Comparison of ENCODE assay signal across 8 mouse cellular contexts in the genomic region with DNA sequence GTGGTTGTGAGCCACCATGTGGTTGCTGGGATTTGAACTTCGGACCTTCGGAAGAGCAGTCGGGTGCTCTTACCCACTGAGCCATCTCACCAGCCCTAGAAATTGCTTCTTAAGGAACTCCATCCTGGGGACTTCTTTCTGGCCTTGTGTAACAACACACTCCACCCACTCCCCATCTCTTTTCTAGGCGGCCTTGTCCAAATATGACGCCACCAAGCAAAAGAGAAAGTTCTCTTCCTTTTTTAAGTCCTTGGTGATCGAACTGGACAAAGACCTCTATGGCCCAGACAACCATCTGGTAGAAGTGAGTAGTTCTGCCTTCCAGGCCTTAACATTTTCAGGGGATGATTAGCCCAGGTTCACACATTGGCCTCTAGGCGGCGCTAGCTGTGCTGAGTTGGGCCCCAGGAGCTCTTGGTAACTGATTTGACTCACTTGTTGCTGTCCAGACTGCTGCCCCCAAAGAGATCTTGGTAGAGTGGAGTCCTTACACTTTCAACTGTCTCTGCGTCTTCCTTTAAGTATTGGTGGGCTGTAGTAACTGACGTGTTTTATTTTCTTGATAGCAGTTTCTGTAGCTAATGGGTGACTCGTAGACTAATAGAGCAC. TPM values are rescaled to one million over a fixed set of nuclear protein-coding genes. Genes with fewer than 3 reads are reported as not detected.
DNase-seq lines count a peak whose midpoint lies in the region; ATAC-seq and TF ChIP-seq lines count a peak whose summit lies in the region.

A gene (minus strand): TSS at position 51 of the 609 bp plus-strand sequence.

- H3K27me3 ChIP-seq in forebrain, embryonic 15.5 days, result no peaks in the 10 kb centered on the region
- no peaks in the 10 kb centered on the region for H3K27me3 ChIP-seq in hindbrain, embryonic 15.5 days
- H3K27me3 ChIP-seq in limb, embryonic 13.5 days, result no peaks in the 10 kb centered on the region
- no peaks in the 10 kb centered on the region for H3K27me3 ChIP-seq in myocyte (ENCODE audit: control insufficient read depth, insufficient read depth, insufficient read length)

- peaks cover 37% of the 10 kb centered on the region for H3K4me1 ChIP-seq in forebrain, embryonic 15.5 days
- H3K4me1 ChIP-seq in hindbrain, embryonic 15.5 days (replicated peaks), result peaks cover 33% of the 10 kb centered on the region
- H3K4me1 ChIP-seq in limb, embryonic 13.5 days, result peaks cover 29% of the 10 kb centered on the region

- peak within 1 kb of the TSS; percentile 71 for H3K4me2 ChIP-seq in forebrain, embryonic 15.5 days (replicated peaks)
- peak within 1 kb of the TSS; percentile 89 for H3K4me2 ChIP-seq in hindbrain, embryonic 15.5 days
- H3K4me2 ChIP-seq in limb, embryonic 13.5 days (replicated peaks), result peak within 1 kb of the TSS; percentile 82
- H3K4me2 ChIP-seq in myocyte (ENCODE audit: low read depth), result peak within 1 kb of the TSS; percentile 39

- H3K27ac ChIP-seq in forebrain, embryonic 15.5 days (replicated peaks), result peak within 1 kb of the TSS; percentile 95
- peak within 1 kb of the TSS; percentile 98 for H3K27ac ChIP-seq in hindbrain, embryonic 15.5 days (replicated peaks)
- H3K27ac ChIP-seq in limb, embryonic 13.5 days, result no peak within 1 kb of the TSS

- peaks cover 58% of the 10 kb centered on the region for H3K36me3 ChIP-seq in forebrain, embryonic 15.5 days
- H3K36me3 ChIP-seq in hindbrain, embryonic 15.5 days, result peaks cover 51% of the 10 kb centered on the region
- H3K36me3 ChIP-seq in limb, embryonic 13.5 days, result peaks cover 67% of the 10 kb centered on the region
- H3K36me3 ChIP-seq in myocyte (ENCODE audit: control insufficient read depth, insufficient read depth), result peaks cover 34% of the 10 kb centered on the region

- H3K9me3 ChIP-seq in forebrain, embryonic 15.5 days, result no peaks in the 10 kb centered on the region
- H3K9me3 ChIP-seq in hindbrain, embryonic 15.5 days, result no peaks in the 10 kb centered on the region
- no peaks in the 10 kb centered on the region for H3K9me3 ChIP-seq in limb, embryonic 13.5 days

- WGBS in forebrain, embryonic 15.5 days, result 63% methylated on average over 11 of the region's 11 CpGs
- WGBS in hindbrain, embryonic 15.5 days, result 64% methylated on average over 11 of the region's 11 CpGs
- 68% methylated on average over 11 of the region's 11 CpGs for whole genome bisulfite sequencing in limb, embryonic 13.5 days

- peak within 1 kb of the TSS; percentile 74 for H3K4me3 ChIP-seq in forebrain, embryonic 15.5 days
- peak within 1 kb of the TSS; percentile 83 for H3K4me3 ChIP-seq in hindbrain, embryonic 15.5 days
- peak within 1 kb of the TSS; percentile 14; the same call in 1 of the 2 replicates for H3K4me3 ChIP-seq in limb, embryonic 13.5 days
- no peak within 1 kb of the TSS for H3K4me3 ChIP-seq in myocyte

- DNase-seq in urinary bladder, postnatal 14 days (ENCODE audit: low spot score), result peak; percentile 56
- DNase-seq in urinary bladder, postnatal 4 days (ENCODE audit: low spot score in 2 of 2), result no peak
- DNase-seq in c-Kit-positive CD71-positive TER-119-positive erythroid progenitor cells, embryonic 14.5 days (ENCODE audit: low spot score), result peak; percentile 67
- DNase-seq in thymus, postnatal 4 days, result peak; percentile 76

- no peak for TF ChIP-seq POLR2A in myocyte (IDR thresholded peaks at IDR 0.05; ENCODE audit: insufficient read length, low read depth)

- no peak for ATAC-seq in forebrain, embryonic 15.5 days (replicated peaks)
- ATAC-seq in hindbrain, embryonic 15.5 days (ENCODE audit: low FRiP score, low read depth), result no peak
- no peak for ATAC-seq in limb, embryonic 13.5 days (ENCODE audit: low FRiP score, low read depth)

- no peak within 1 kb of the TSS for H3ac ChIP-seq in myocyte (ENCODE audit: control insufficient read depth, insufficient read length)

- peaks cover 22% of the 10 kb centered on the region for H3K79me2 ChIP-seq in myocyte (ENCODE audit: control insufficient read depth, insufficient read depth)

- H3K9ac ChIP-seq in forebrain, embryonic 15.5 days (replicated peaks), result peak within 1 kb of the TSS; percentile 39
- H3K9ac ChIP-seq in hindbrain, embryonic 15.5 days, result peak within 1 kb of the TSS; percentile 35
- peak within 1 kb of the TSS; percentile 43 for H3K9ac ChIP-seq in limb, embryonic 13.5 days

TF ChIP-seq in myocyte, 11 proteins besides CTCF, POLR2A, EP300 and RAD21:
- no peak for TF ChIP-seq MAX (IDR thresholded peaks at IDR 0.05; ENCODE audit: low read depth)
TF ChIP-seq in myocyte: peak in this region for 0.

RNA-seq across cellular contexts. Expression of the gene that starts here (rescaled TPM):
- not detected in 2 replicates for polyA plus RNA-seq in forebrain, embryonic 15.5 days (2015; fragmentation: Nextera tagmentation; extraction: Ambion mirVana)
- polyA plus RNA-seq in hindbrain, embryonic 15.5 days (2015; fragmentation: Nextera tagmentation; extraction: Ambion mirVana), result not detected in 2 replicates
- polyA plus RNA-seq in limb, embryonic 13.5 days (2015; fragmentation: Nextera tagmentation; extraction: Ambion mirVana), result not detected in 2 replicates
- not detected for polyA plus RNA-seq in myocyte (2012; fragmentation: generic; extraction: Trizol)

Comparison
In these comparisons a context has a peak if more than half of its experiments do, and no peak if none do; other contexts are left out.
1. DNase-seq: peak in urinary bladder, postnatal 14 days (single experiment), c-Kit-positive CD71-positive TER-119-positive erythroid progenitor cells, embryonic 14.5 days (single experiment) and thymus, postnatal 4 days (single experiment); none in urinary bladder, postnatal 4 days (0 of 2).
2. H3K4me2 ChIP-seq: peak in every context shown above with its lines; median percentile 89 in hindbrain, embryonic 15.5 days; 82 in limb, embryonic 13.5 days; 71 in forebrain, embryonic 15.5 days; 39 in myocyte.
3. Peak in every context shown above with its lines, with median percentiles within 50 percentile points of each other: H3K9ac ChIP-seq.